Mouse (Mus musculus) hindbrain, postnatal 0 days (tissue): ENCODE measurements around the gene Kat14. TPM values are rescaled to one million over a fixed set of nuclear protein-coding genes. Genes with fewer than 3 reads are reported as not detected.
A peak's percentile ranks its signal among the peaks of the same experiment; 100 is the strongest.

Experiments used
- ATAC-seq: fragments of 200-750 bp; cut with Nextera tagmentation; 2 replicates; pipeline ENCODE4 v1.8.0; 2017; ENCODE audit warnings: mild to moderate bottlenecking, moderate TSS enrichment, moderate library complexity
- DNase-seq: peaks from one replicate; pipeline ENCODE4 v3.0.0-alpha.2; 2015; ENCODE audit warnings: low spot score
- H3K27ac ChIP-seq: fragments of 300-500 bp; sonication (generic); 2 replicates; pipeline ENCODE4 v1.5.1; 2014; ENCODE audit warnings: mild to moderate bottlenecking
- H3K27me3 ChIP-seq: fragments of 300-500 bp; sonication (generic); 2 replicates; pipeline ENCODE4 v1.6.1; 2014; ENCODE audit warnings: low read length, mixed read lengths; ENCODE audit not compliant: insufficient read depth
- H3K36me3 ChIP-seq: fragments of 300-500 bp; sonication (generic); 2 replicates; pipeline ENCODE4 v1.6.1; 2014; ENCODE audit warnings: low read length, mixed read lengths; ENCODE audit not compliant: insufficient read depth
- H3K4me1 ChIP-seq: fragments of 300-500 bp; sonication (generic); 2 replicates; pipeline ENCODE4 v1.6.1; 2014; ENCODE audit warnings: antibody characterized with exemption, low read length, mixed read lengths; ENCODE audit not compliant: insufficient read depth
- H3K4me2 ChIP-seq: fragments of 300-500 bp; sonication (generic); 2 replicates; pipeline ENCODE4 v1.6.1; 2014; ENCODE audit warnings: low read depth, mild to moderate bottlenecking, low read length, moderate library complexity, mixed read lengths
- H3K4me3 ChIP-seq: fragments of 300-500 bp; sonication (generic); 2 replicates; pipeline ENCODE4 v1.5.1; 2014; ENCODE audit warnings: low read length
- H3K9ac ChIP-seq: fragments of 300-500 bp; sonication (generic); replicated peaks from 2 replicates; pipeline ENCODE4 v1.6.1; 2014; ENCODE audit warnings: mild to moderate bottlenecking, low read length, moderate library complexity, mixed read lengths
- H3K9me3 ChIP-seq: fragments of 300-500 bp; sonication (generic); 2 replicates; pipeline ENCODE4 v1.6.1; 2016; ENCODE audit warnings: low read length, mixed read lengths
- CTCF ChIP-seq: IDR thresholded peaks from 2 replicates; pipeline ENCODE4 v1.5.1; 2016; ENCODE audit warnings: antibody characterized with exemption, control low read depth, low read depth
- WGBS: fragments of 180-500 bp; shearing (Covaris S2); extraction: QIAGEN DNeasy Blood & Tissue Kit; methylation state at CpG from one replicate; pipeline ENCODE4 v1.1.7; 2014; 5-methylcytosine and 5-hydroxymethylcytosine counted together
- polyA plus RNA-seq: library from polyadenylated mRNA; unstranded; fragments of >200 nt; fragmentation: Nextera tagmentation; extraction: Ambion mirVana; gene quantifications from 2 replicates; pipeline ENCODE4 v1.2.1, GENCODE M21; 2015
- total RNA-seq: library from RNA; depleted of rRNA; stranded (reverse); fragments of >200 nt; gene quantifications from 2 replicates; pipeline ENCODE4 v1.2.3, GENCODE M21; 2014; rRNA removed

Kat14 gene
- total RNA-seq (22.7 and 23.5 TPM in 2 replicates), polyA plus RNA-seq (18.6 and 22.5 TPM in 2 replicates)

- H3K36me3 ChIP-seq, result no peaks in the 10 kb centered on the region; the same call in 1 of the 2 replicates
- WGBS, result 7% methylated on average over 36 of the region's 38 CpGs
- H3K4me3 ChIP-seq, result peak within 1 kb of the TSS; percentile 83
- DNase-seq (peak; percentile 96), ATAC-seq (peak; percentile 95)
- no peaks in the 10 kb centered on the region for H3K9me3 ChIP-seq
- peak within 1 kb of the TSS; percentile 92 for H3K27ac ChIP-seq
- peaks cover 4% of the 10 kb centered on the region; the same call in 1 of the 2 replicates for H3K4me1 ChIP-seq
- H3K27me3 ChIP-seq, result no peaks in the 10 kb centered on the region
- H3K9ac ChIP-seq, result peak within 1 kb of the TSS; percentile 88
- H3K4me2 ChIP-seq, result peak within 1 kb of the TSS; percentile 74
- TF ChIP-seq CTCF, result no peak
Measured at GRCm38 (mm10) chr2:144368400-144369019, at the start of gene Kat14, which contains the start of gene Pet117. Kat14 (plus strand) TSS chr2:144368983. Pet117 (plus strand) TSS chr2:144368996.

- WGBS, result 75% methylated on average over 3 of the region's 3 CpGs
- H3K27me3 ChIP-seq, result 0 out of 2 replicates have a peak, but pooled peaks cover 5% of the 10 kb centered on the region
- H3K4me2 ChIP-seq, result no peak overlapping the region
- no peak overlapping the region for H3K9ac ChIP-seq
- H3K4me3 ChIP-seq, result no peak overlapping the region
- H3K9me3 ChIP-seq, result no peaks in the 10 kb centered on the region
- no peaks in the 10 kb centered on the region for H3K4me1 ChIP-seq
- H3K27ac ChIP-seq, result no peak overlapping the region
- ATAC-seq, result no peak
- H3K36me3 ChIP-seq, result no peaks in the 10 kb centered on the region
- no peak for DNase-seq
- no peak for TF ChIP-seq CTCF
Measured at GRCm38 (mm10) chr2:144324218-144324617, 44.6 kb upstream of the Kat14 start.

- Histone ChIP-seq H3K9ac (no peak overlapping the region), H3K4me2 (no peak overlapping the region), H3K27ac (no peak overlapping the region), H3K27me3 (peaks cover 36% of the 10 kb centered on the region), H3K4me1 (peaks cover 13% of the 10 kb centered on the region; the same call in 1 of the 2 replicates), H3K9me3 (no peaks in the 10 kb centered on the region), H3K36me3 (no peaks in the 10 kb centered on the region), H3K4me3 (no peak overlapping the region)
- 10% methylated on average over 9 of the region's 10 CpGs for WGBS
- ATAC-seq (no peak), DNase-seq (no peak)
- TF ChIP-seq CTCF, result no peak
Measured at GRCm38 (mm10) chr2:144329451-144329850, 39.3 kb upstream of the Kat14 start.

- no peak overlapping the region for H3K27ac ChIP-seq
- WGBS, result 5% methylated on average over 10 of the region's 10 CpGs
- H3K9ac ChIP-seq, result no peak overlapping the region
- peaks cover 13% of the 10 kb centered on the region; the same call in 1 of the 2 replicates for H3K4me1 ChIP-seq
- no peak overlapping the region for H3K4me3 ChIP-seq
- DNase-seq, result no peak
- no peaks in the 10 kb centered on the region for H3K36me3 ChIP-seq
- H3K27me3 ChIP-seq, result peaks cover 40% of the 10 kb centered on the region
- TF ChIP-seq CTCF, result no peak
- no peaks in the 10 kb centered on the region for H3K9me3 ChIP-seq
- no peak overlapping the region for H3K4me2 ChIP-seq
- ATAC-seq, result no peak
Measured at GRCm38 (mm10) chr2:144329937-144330336, 38.8 kb upstream of the Kat14 start.

GRCm38 (mm10) chr2:144330352-144330959 is 38.3 kb upstream of the Kat14 start:
- Histone ChIP-seq H3K36me3 (no peaks in the 10 kb centered on the region), H3K4me2 (peak overlapping the region; percentile 72), H3K27ac (no peak overlapping the region), H3K9ac (peak overlapping the region; percentile 15; the same call in 1 of the 2 replicates), H3K4me3 (peak overlapping the region; percentile 47), H3K4me1 (peaks cover 13% of the 10 kb centered on the region; the same call in 1 of the 2 replicates), H3K27me3 (peaks cover 45% of the 10 kb centered on the region), H3K9me3 (no peaks in the 10 kb centered on the region)
- no peak for ATAC-seq
- DNase-seq, result no peak
- WGBS, result under 1% methylated on average over 36 of the region's 41 CpGs
- TF ChIP-seq CTCF, result no peak

- Histone ChIP-seq H3K4me1 (peaks cover 13% of the 10 kb centered on the region; the same call in 1 of the 2 replicates), H3K36me3 (no peaks in the 10 kb centered on the region), H3K4me3 (peak overlapping the region; percentile 47), H3K27me3 (peaks cover 45% of the 10 kb centered on the region), H3K27ac (no peak overlapping the region), H3K9ac (peak overlapping the region; percentile 15; the same call in 1 of the 2 replicates), H3K9me3 (no peaks in the 10 kb centered on the region), H3K4me2 (peak overlapping the region; percentile 72)
- DNase-seq (peak; percentile 29), ATAC-seq (peak; percentile 38; the same call in 1 of the 2 replicates)
- TF ChIP-seq CTCF, result no peak
- WGBS, result under 1% methylated on average over 50 of the region's 50 CpGs
Measured at GRCm38 (mm10) chr2:144330960-144331371, 37.8 kb upstream of the Kat14 start.
